Mouse (Mus musculus) erythroid progenitor cell, adult 5-6 weeks (primary cell): ENCODE results near the gene Fhad1. TPM values are rescaled to one million over a fixed set of nuclear protein-coding genes. Genes with fewer than 3 reads are reported as not detected.
A peak's percentile ranks its signal among the peaks of the same experiment; 100 is the strongest.

ENCODE experiments used
- ATAC-seq: replicated peaks from 2 replicates; pipeline ENCODE4 v1.8.0; 2016; ENCODE audit warnings: moderate number of reproducible peaks, mild to moderate bottlenecking, moderate TSS enrichment, inconsistent platforms; ENCODE audit not compliant: poor library complexity, low FRiP score, severe bottlenecking
- total RNA-seq, 2 experiments: library from RNA; stranded (forward) in 1 of 2; stranded (reverse) in 1 of 2; fragments of 150-400 nt in 1 of 2; fragments of 186-747, 209-891 nt in 1 of 2; gene quantifications; 2 replicates each; pipeline versions ENCODE4 v1.2.3 to v1.2.4; 2015 to 2017; ENCODE audit warnings: low replicate concordance in 2 of 2

Gene Fhad1
- total RNA-seq, 2 experiments from 2014 or later = not detected

DNA sequence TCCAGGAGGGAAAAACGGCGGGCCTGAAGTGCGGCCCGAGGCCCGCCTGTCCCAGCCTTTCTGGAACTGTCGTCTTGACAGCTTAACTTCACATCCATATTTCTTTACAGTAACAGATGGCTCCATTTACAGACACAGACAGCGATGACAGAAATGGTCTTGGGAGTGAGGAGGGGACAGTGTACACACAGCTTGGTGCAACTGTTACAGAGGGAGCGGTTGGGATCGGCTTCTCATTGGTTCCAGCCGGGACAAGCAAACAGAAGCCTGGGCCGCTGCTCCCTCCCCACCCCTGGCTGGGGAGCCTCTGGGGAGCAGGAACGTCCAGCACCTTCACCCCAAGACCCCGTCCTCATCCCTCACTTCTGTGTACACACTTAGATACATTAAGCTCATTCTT lies 65.4 kb downstream of the Fhad1 start:
- ATAC-seq = no peak

DNA sequence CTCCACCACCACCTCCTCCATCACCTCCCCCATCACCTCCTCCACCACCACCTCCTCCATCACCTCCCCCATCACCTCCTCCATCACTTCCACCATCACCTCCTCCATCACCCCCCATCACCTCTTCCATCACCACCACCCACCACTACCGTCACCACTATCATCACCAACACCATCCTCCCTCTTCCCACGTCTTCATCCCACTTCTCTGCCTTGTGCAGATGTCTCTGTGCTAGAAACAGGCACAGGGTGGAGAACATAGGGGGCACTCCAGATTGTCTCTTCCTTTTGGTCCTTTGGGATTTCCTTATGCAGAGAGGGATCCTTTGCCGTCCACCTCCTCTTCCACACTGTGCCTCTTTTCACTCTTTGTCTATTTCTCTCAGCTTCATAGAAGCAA lies 66.1 kb downstream of the Fhad1 start:
- ATAC-seq = no peak

DNA sequence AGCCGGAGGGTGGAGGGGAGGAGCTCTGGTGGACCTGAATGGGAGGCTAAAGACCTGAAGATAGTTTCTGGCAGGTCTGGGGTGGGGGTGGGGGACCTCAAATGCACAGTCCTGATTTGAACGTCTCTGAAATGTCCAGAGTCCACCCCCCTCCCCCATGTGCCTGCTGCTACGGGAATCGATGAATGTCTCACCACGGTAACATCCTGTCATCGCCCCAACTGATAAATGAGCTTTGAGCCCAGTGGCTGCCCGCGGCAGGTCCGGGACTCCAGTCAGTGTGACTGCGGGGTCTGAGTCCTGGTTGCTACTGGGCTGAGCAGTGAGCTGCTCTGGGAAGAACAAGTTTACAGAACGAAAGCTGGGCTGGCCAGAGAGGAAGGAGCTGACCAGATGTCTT lies 72.5 kb downstream of the Fhad1 start:
- no peak for ATAC-seq

DNA sequence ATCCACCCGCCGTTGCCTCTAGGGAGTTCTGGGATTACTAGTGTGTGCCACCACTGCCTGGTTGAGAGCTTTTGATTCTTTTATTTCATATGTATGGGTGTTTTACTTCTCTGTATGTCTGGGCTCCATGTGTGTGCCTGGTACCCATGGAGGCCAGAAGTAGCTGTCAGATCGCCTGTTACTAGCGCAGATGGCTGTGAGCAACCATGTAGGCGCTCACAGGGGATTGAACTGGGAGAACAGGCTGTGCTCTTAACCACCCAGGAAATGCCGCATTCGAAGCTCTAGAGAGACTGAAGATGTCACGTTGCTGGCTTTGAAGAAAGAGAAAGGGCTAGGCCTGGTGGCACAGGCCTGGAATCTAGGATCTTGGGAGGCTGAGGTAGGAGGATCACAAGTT lies 73.6 kb downstream of the Fhad1 start:
- ATAC-seq = no peak

DNA sequence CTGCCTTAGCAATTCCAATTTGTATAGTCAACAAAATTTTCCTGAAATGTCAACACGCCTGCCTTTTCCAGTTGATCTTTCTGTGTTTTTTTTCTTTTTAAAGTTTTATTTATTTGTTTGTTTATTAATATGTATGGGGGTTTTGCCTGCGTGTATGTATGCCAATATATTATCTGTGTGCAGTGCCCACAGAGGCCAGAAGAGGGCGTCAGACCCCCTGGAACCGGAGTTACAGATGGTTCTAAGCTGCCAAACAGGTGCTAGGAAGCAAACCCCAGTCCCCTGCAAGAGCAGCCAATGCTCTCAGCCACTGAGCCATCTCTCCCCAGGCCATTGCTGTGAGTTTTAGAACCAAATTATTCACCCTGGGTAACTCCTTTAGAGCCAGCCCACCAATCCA lies 76.3 kb downstream of the Fhad1 start:
- no peak for ATAC-seq

DNA sequence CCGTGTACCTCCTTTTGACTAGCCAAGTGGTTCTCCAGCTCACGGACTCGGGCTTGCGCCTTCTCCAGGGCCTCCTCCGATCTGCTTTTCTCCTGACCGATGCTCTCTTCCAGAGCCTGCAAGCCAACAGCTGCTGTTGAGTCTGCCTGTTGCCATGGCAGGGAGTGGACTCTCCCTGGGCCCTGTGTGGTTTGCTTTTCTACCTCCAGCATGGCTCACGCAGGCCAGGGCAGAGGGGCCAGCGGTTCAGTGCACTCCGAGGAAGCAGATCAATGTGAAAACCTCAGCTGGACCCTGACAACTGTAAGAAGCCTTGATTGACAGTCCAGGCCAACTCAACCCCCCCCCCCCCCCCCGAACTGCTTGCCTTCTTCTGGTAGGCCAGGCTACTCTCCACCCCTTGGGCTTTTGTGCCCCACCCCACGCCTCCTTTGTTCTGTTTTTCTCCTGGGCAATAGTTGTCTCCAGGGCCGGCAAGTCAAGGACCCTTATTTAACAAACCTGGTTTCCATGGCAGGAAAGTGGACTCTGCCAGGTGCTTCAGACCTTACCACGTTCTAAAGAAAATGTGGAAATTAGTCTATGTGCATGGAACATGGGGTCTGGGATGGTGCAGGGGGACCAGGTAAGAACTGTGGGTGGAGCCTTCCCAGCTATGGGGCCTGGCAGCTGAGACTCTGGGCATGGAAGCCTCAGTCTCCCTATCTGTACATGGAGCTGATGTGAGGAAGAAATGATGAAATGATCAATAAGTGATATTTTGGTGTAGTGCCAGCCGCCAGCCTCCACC lies 81.9 kb downstream of the Fhad1 start:
- ATAC-seq = no peak

DNA sequence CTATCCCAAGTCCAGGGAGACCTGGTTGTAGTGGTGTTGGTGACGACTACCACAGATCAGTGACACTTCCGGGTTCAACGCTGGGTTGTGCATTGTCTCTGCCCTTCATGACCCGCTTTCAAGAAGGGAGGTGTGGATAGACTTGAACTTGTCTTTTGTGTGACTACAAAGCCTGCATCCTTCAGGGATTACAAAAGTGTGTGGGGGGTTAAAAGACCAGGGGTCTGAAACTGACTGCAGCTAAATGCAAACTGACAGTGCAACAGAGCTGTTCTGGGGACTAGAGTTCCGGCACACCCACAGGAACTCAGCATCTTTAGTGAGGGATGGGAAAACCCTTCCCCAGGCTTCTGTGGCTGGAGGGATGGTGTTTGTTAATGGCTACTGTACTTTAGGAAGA lies 83.4 kb downstream of the Fhad1 start:
- no peak for ATAC-seq

DNA sequence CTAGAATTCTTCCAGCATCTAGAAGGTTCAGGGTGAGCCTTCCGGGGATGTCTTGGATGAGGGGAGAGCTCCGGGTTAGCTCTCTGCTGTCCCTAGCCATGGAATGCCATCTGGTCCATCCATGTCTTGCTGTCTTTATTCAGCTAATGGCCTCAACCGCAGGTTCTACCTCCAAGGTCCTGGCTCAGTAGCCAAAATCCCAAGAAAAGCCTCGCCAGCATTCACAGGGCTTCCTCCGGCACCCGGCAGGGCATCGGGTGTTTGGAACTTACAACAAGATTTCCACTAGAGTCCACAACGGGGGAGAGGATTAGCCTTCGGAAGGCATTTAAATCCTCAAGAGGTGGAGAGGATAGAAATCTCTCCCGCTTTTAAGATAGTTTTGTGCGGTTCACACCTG lies 84.9 kb downstream of the Fhad1 start:
- ATAC-seq = no peak

DNA sequence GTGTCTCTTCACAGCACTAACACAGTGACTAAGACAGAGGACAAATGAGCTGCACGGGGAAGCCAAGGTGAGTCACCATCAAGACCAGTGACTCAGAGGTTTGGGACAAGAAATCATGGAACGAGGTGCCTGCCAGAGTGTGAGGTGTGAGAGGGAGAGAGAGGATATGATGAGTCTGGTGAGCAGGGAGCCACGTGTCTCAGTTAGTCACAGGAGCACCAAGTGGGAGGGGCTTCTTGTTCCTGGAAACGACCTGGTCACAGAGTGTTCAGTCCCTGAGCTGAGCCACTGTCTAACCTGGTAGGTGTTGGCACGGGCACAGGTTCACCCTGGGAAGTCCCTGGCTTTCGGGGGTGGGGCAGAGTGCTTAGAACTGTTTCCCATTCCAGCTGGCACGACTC lies 86.0 kb downstream of the Fhad1 start:
- ATAC-seq = no peak

DNA sequence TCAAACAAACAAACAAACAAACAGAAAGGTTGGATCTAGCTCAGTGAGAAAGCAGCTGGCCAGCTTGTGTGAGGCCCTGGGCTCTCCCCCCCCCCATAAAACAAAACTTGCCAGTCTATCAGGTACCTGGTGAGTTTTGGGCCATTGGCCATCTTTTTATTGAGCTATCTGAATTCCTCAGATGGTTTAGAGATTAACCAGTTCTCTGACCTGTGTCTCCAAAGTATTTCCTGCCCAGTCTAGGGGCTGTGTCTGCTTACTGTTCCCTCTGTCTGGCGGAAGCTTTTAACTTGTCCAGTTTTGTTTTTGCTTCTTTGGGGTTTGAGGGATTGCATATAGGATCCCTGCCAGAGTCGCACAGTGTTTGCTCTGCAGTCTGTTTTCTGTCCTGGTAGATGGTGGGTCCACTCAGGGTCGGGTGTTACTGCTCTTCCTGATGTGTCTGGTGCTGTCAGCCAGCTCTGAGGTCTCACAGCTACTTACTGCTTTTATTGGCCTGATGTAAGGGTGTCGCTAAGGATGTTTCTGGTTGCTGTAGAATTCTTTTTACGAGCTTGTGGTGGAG lies 89.0 kb downstream of the Fhad1 start:
- ATAC-seq = no peak

DNA sequence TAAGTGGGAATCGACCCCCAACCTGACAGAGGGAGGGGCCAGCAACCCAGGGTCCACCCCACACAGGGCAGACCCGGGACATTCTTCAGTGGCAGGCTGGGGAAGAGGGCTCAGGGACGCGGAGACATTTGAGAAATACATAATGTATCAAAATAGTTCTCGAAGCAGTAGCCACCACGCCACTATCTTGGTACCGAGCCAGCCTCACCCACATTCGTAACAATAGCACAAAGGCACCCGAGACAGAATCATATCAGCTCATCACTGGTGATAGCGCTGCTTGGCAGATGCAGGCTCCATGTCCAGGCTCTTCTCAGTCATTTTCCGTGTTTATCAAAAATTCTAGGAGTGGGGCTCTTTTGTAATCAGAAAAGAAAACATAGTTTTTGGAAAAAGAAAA lies 90.9 kb downstream of the Fhad1 start:
- ATAC-seq = no peak

DNA sequence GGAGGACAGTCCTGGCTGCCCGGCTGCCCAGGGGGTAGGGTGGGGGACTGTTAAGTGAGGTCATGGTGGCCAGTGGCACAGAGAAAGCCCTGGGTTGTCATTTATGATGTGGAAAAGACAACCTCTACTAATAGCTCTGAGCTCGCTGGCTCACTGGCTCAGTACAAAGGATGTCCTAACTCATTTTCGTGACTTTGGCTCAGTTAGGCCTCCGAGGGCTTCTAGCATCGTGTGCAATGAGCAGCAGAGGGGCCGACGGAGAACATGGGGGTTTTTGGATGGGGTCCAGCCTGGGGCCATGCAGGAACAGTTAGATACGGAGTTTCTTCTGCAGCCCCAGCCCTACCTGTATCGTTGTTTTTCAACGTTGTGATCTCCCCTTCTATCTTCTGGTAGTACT lies 94.5 kb downstream of the Fhad1 start:
- no peak for ATAC-seq

DNA sequence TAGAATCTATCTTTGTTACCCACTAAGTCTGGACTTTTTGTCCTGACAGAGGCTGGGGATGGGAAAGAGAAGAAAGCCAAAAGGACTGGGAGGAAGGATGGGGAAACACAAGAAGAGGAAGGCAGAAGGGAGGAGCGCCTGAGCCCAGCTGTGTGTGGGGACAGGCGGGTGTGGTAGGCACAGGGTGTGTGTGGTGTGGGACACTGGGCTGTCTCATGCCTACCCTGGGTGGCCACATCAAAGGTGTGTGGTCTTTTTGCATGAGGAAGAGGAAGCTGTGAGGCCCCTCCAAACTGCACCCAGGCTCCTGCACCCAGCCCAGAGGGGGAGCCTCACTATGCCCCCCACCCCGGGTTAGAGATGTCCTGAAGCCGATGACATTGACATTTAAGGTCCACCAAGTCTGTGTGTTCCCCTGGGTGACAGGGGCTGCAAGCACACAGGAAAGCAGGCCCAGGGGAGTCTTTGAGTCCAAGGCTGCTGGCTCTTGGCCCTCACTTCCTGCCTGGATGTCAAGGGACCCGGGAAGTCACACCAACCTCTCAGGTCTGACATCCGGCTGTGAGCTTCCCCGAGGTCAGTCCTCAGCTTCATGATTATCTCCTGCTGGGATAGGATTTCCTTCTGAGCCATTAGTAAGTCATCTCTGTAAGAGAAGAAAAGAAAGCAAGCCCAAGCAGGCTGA lies 97.0 kb downstream of the Fhad1 start:
- 0 out of 2 replicates have a peak, but pooled peaks have one; percentile 20 for ATAC-seq

DNA sequence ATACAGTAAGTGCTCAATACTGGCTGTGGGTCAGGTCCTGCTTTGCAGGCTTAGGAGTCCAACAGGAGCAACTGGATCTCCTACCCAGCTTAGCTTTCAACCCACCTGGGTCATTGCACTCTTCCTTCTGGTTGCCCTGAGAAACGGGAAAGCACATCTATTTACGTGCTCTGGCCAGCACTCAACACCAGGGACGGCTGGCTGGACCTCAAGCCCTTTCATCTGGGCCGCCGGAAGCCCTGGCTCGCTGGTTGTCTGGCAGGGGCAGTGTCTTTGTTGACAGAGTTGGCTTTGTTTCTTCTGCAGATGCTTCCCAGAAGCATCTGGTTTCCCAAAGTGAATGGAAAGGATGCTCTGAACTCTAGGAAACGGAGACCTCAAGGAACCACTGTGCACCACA lies 100.8 kb downstream of the Fhad1 start:
- no peak for ATAC-seq

DNA sequence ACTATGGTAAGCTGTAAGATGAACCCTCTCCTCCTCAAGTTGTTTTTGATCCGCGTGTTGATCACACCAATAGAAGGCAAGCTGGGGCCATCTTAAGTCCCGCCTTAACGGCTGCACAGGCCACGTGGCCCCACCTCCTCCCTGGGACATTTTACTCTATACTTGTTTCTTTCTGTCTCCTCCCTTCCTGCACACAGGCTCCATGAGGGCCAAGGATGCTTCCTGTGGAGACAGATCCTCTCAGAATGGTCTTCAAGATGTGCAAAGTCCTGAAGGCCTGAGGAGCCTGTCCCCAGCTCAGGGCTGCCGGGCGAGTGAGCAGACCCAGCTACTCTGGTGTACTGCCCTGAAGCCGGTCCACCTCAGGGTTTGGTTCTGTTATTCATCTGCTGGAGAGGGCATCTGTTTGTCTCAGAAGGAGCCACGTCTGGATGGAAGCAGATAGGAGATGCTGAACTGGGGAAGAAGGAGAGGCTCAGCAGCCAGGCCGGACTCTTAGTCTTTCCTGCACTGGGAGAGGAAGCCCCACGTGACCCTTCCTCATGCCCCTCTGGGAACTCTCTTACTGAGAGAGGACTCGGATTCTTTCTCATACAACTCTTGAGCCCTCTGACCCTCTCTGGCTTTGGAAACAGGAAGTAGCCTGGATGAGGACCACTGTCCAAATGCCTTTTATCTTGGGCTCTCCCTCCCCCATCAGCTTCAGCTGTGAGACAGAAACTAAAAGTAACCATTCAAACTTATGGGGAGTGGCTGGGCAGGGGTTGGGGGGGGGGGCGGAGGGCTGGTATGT lies 101.5 kb downstream of the Fhad1 start:
- ATAC-seq = no peak

DNA sequence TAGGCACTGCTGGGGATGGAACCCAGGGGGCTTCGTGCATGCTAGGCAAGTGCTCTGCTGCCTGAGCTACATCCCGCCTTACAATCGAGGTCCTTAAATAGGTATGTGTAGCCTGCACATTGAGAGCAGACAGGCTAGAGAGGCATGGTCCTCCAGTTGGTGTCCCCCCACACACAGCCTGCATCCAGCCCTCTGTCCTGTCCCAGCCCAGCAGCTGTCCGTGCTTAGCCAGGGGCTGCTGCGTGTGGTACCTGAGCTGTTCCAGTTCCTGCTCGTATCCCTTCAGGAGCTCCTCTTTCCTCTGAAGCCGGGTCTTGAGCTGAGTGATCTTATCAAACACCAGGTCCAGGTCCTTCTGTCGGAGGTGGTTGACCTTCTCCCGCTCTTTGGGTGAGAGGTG lies 110.2 kb downstream of the Fhad1 start:
- ATAC-seq = no peak

DNA sequence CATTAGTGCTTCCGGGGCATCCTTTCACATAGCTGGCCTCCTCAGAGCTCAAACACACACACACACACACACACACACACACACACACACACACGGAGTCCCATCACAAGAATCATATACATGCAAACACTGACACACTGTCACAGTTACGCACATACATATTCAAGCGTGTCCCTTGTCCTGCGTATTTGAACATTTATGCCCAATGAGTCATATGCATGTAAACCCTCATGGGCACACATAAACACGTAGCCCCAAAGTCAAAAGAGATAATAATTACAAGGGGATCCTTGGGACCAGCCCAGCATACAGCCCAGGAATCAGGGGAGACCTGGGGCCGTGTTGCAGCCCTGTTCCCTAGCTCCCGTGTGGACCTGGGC lies 112.4 kb downstream of the Fhad1 start:
- ATAC-seq = no peak

DNA sequence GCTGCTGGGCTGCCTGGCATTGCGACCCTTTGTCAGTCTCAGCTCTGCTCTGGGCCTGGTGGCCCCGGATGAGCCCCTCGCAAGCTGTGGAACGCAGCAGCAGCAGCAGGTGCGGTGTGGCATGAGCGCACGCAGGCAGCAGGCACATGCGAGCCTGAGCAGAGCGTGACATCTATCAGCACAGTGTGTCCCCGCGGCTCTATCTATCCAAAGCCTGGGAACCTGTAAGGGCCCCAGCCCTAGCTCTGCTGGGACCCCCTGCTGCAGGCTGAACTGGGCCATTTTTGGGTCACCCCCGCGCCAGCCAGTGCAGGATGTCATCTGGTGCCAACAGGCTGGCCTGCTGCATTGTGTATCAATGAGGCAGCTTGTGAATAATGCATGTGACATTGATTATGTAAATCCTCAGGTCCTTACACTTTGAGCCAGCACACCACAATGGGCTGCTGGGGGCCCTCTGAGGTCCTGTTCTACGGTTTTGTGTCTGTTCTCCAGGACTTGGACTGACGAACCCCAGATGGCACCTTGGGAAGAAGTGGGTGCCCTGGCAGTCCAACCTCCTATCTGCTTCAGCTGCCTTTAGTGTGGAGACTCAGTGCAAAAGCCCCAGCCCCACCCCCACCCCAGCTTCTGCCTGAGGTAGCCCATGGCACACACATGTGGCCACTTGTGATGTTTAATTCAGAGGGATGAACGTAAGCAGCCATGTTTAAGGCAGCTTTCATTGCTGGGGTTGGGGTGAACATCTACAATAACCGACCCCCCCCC lies 113.0 kb downstream of the Fhad1 start:
- ATAC-seq = no peak

DNA sequence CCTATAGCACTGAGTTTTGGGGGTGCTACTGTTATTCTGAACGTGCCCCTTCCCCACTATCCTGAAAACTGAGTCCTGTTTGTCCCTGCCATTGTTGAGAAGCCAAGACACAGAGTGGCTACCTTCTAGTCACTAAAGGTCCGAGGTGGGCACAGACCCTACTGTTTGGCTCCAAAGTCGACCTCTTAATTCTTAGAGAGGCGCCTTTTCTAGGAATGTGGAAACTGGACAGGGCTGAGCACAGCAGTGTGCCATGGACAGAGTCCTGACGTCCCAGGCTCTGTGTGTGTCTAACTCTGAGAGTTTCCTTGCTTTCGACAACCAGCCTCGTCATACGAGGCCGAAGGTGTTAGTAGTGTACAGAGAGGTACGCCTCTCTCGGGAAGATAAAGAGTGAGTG lies 114.5 kb downstream of the Fhad1 start:
- no peak for ATAC-seq

DNA sequence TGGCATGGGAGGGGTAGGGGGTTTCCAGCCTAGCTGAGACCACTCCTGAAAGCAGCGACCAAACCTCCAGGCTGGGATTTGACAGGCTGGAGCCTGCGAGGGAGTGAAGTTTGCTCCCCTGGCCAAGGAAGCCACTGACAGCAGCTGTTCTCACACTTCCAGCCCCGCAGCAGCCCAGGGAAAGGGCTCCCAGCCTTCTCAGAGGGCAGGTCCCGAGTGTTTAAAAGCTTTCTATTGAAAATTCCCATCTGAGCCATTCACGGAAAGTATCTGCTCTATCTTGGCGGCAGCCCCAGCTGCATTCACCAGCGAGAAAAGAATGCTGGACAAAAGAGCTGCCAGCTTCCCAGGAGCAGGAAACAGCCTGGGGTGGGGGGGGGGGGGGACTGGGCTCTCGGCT lies 114.9 kb downstream of the Fhad1 start:
- ATAC-seq = no peak
